Mouse (Mus musculus) forebrain, embryonic 12.5 days (tissue): ENCODE data around the gene Lurap1. TPM values are rescaled to one million over a fixed set of nuclear protein-coding genes. Genes with fewer than 3 reads are reported as not detected.

Source experiments
- polyA plus RNA-seq: library from polyadenylated mRNA; unstranded; fragments of >200 nt; fragmentation: Nextera tagmentation; extraction: Ambion mirVana; gene quantifications from 2 replicates; pipeline ENCODE4 v1.2.1, GENCODE M21; 2016

Lurap1 gene
- polyA plus RNA-seq, 1 experiment from 2014 or later: 2.0 TPM

Other genes starting within 250 kb of the Lurap1 start
- 0.51 and 0.87 TPM in 2 replicates for gene Dmbx1, start 211.4 kb downstream of the Lurap1 start, polyA plus RNA-seq
- gene Faah, start 133.4 kb downstream of the Lurap1 start, polyA plus RNA-seq: 3.2 and 3.6 TPM in 2 replicates
- 16.9 and 18.9 TPM in 2 replicates for gene Nsun4, start 97.5 kb downstream of the Lurap1 start, polyA plus RNA-seq
- 377 and 389 TPM in 2 replicates for gene Uqcrh, start 76.3 kb downstream of the Lurap1 start, polyA plus RNA-seq
- gene Lrrc41, start 76.1 kb downstream of the Lurap1 start, polyA plus RNA-seq: 62.0 and 64.2 TPM in 2 replicates
- gene Rad54l, start 27.6 kb downstream of the Lurap1 start, polyA plus RNA-seq: 61.4 and 63.1 TPM in 2 replicates
- 58.6 and 59.5 TPM in 2 replicates for gene Pomgnt1, start 27.5 kb downstream of the Lurap1 start, polyA plus RNA-seq
- 0.22 TPM in 1 of 2 replicates, not detected in the other for gene Tspan1, start 16.3 kb upstream of the Lurap1 start, polyA plus RNA-seq
- not detected in 2 replicates for gene 1700042G07Rik, start 22.0 kb upstream of the Lurap1 start, polyA plus RNA-seq
- not detected in 2 replicates for gene Gm49337, start 22.0 kb upstream of the Lurap1 start, polyA plus RNA-seq
- gene Pik3r3, start 70.3 kb upstream of the Lurap1 start, polyA plus RNA-seq: 93.5 and 100 TPM in 2 replicates